ENCODE assay signal across 8 mouse cellular contexts in genomic region chr2:30414101-30414500, GRCm38 (mm10). TPM values are rescaled to one million over a fixed set of nuclear protein-coding genes. Genes with fewer than 3 reads are reported as not detected.
DNase-seq lines count a peak whose midpoint lies in the region; ATAC-seq and TF ChIP-seq lines count a peak whose summit lies in the region.

No protein-coding gene starts in this region.

- H3K4me3 ChIP-seq in heart, embryonic 13.5 days: peak overlapping the region; percentile 85
- H3K4me3 ChIP-seq in embryonic facial prominence, embryonic 14.5 days (ENCODE audit: low read depth, low read length): peak overlapping the region; percentile 92; the same call in 1 of the 2 replicates
- peak overlapping the region in 1 of 2 experiments; percentile 76; a peak in 2 of 4 replicates for H3K4me3 ChIP-seq in liver, embryonic 14.5 days (ENCODE audit: insufficient read depth in 1 of 2, low read depth in 2 of 2, low read length in 2 of 2)

- TF ChIP-seq CTCF in liver, embryonic 14.5 days (IDR thresholded peaks at IDR 0.05; ENCODE audit: low read depth): no peak

- H3K36me3 ChIP-seq in heart, embryonic 13.5 days: peaks cover 31% of the 10 kb centered on the region
- H3K36me3 ChIP-seq in embryonic facial prominence, embryonic 14.5 days (ENCODE audit: control insufficient read depth, insufficient read depth, low read length): 0 out of 2 replicates have a peak, but pooled peaks cover 4% of the 10 kb centered on the region
- peaks cover 13% of the 10 kb centered on the region for H3K36me3 ChIP-seq in liver, embryonic 14.5 days (replicated peaks; ENCODE audit: control insufficient read depth, insufficient read depth, low read depth)

- intact Hi-C loops in heart, postnatal 14 days (cut with DNase I): no loop called here

- H3K4me1 ChIP-seq in heart, embryonic 13.5 days: peaks cover 53% of the 10 kb centered on the region
- H3K4me1 ChIP-seq in embryonic facial prominence, embryonic 14.5 days (ENCODE audit: control insufficient read depth, insufficient read depth, low read length): peaks cover 24% of the 10 kb centered on the region
- H3K4me1 ChIP-seq in liver, embryonic 14.5 days (replicated peaks; ENCODE audit: control insufficient read depth in 2 of 2, insufficient read depth in 2 of 2, low read length in 1 of 2): peaks cover 20 to 25% of the 10 kb centered on the region in 2 experiments

- H3K27ac ChIP-seq in heart, embryonic 13.5 days (replicated peaks): no peak overlapping the region
- H3K27ac ChIP-seq in embryonic facial prominence, embryonic 14.5 days (replicated peaks; ENCODE audit: low read depth, low read length): no peak overlapping the region
- no peak overlapping the region for H3K27ac ChIP-seq in liver, embryonic 14.5 days

- 80% methylated on average over 4 of the region's 4 CpGs for WGBS in heart, embryonic 13.5 days
- WGBS in embryonic facial prominence, embryonic 14.5 days: 79% methylated on average over 4 of the region's 4 CpGs
- 79% methylated on average over 4 of the region's 4 CpGs for WGBS in liver, embryonic 14.5 days (ENCODE audit: insufficient replicate concordance)

- peak overlapping the region; percentile 74 for H3K4me2 ChIP-seq in heart, embryonic 13.5 days
- H3K4me2 ChIP-seq in embryonic facial prominence, embryonic 14.5 days (ENCODE audit: low read depth, low read length): peak overlapping the region; percentile 92; the same call in 1 of the 2 replicates
- H3K4me2 ChIP-seq in liver, embryonic 14.5 days (ENCODE audit: low read depth): peak overlapping the region; percentile 90

- DNase-seq in heart, postnatal 14 days: no peak
- DNase-seq in brain, adult 2 months (ENCODE audit: low read depth, low spot score): peak; percentile 42
- no peak for DNase-seq in embryonic facial prominence, embryonic 14.5 days (ENCODE audit: low spot score)
- no peak for DNase-seq in liver, embryonic 14.5 days (ENCODE audit: low read depth in 3 of 3, low spot score in 3 of 3)
- DNase-seq in thymus, postnatal 4 days: no peak
- DNase-seq in ovary, postnatal 36 days (ENCODE audit: low spot score): no peak
- DNase-seq in layer of hippocampus, postnatal 25 days (ENCODE audit: extremely low spot score in 1 of 2, low spot score in 1 of 2): no peak

- no peak for TF ChIP-seq EP300 in liver, embryonic 14.5 days (IDR thresholded peaks at IDR 0.05; ENCODE audit: low read depth)

- no peaks in the 10 kb centered on the region for H3K9me3 ChIP-seq in heart, embryonic 13.5 days
- H3K9me3 ChIP-seq in embryonic facial prominence, embryonic 14.5 days (ENCODE audit: control insufficient read depth, low read length): no peaks in the 10 kb centered on the region
- no peaks in the 10 kb centered on the region for H3K9me3 ChIP-seq in liver, embryonic 14.5 days (ENCODE audit: control insufficient read depth, low read length)

- no peak for ATAC-seq in heart, embryonic 13.5 days (ENCODE audit: extremely low read depth, insufficient number of reproducible peaks, low FRiP score, low TSS enrichment)
- no peak for ATAC-seq in embryonic facial prominence, embryonic 14.5 days (ENCODE audit: low read depth)
- no peak for ATAC-seq in liver, embryonic 14.5 days (ENCODE audit: insufficient read depth)

- H3K27me3 ChIP-seq in heart, embryonic 13.5 days (replicated peaks): no peaks in the 10 kb centered on the region
- no peaks in the 10 kb centered on the region for H3K27me3 ChIP-seq in embryonic facial prominence, embryonic 14.5 days (replicated peaks; ENCODE audit: control insufficient read depth, insufficient read depth, low read length)
- no peaks in the 10 kb centered on the region for H3K27me3 ChIP-seq in liver, embryonic 14.5 days (ENCODE audit: control insufficient read depth, insufficient read depth, low read length)

- H3K9ac ChIP-seq in heart, embryonic 13.5 days: no peak overlapping the region
- H3K9ac ChIP-seq in embryonic facial prominence, embryonic 14.5 days (ENCODE audit: low read depth, low read length): no peak overlapping the region
- peak overlapping the region; percentile 88 for H3K9ac ChIP-seq in liver, embryonic 14.5 days (replicated peaks)

RNA-seq across cellular contexts. Expression of gene Crat, which starts 1.5 kb away (rescaled TPM):
- polyA plus RNA-seq in heart, embryonic 13.5 days (2015; fragmentation: Nextera tagmentation; extraction: Ambion mirVana): 74.5 and 76.8 TPM in 2 replicates
- total RNA-seq in heart, postnatal 14 days (2021): 100 to 1,000 TPM; 441 to 477 TPM
- 43.5 and 46.9 TPM in 2 replicates for polyA plus RNA-seq in embryonic facial prominence, embryonic 14.5 days (2014; fragmentation: Nextera tagmentation; extraction: Ambion mirVana)
- 14.6 and 15.0 TPM in 2 replicates for polyA plus RNA-seq in liver, embryonic 14.5 days (2012; rRNA removed)
- 27.4 and 27.9 TPM in 2 replicates for polyA plus RNA-seq in liver, embryonic 14.5 days (2014; fragmentation: Nextera tagmentation; extraction: Ambion mirVana)
- total RNA-seq in layer of hippocampus, postnatal 25 days (2021): 10 to 100 TPM; 49.6 to 51.1 TPM

RNA-seq across cellular contexts. Expression of gene Ptpa, which starts 1.7 kb away (rescaled TPM):
- 100.0 and 109 TPM in 2 replicates for polyA plus RNA-seq in heart, embryonic 13.5 days (2015; fragmentation: Nextera tagmentation; extraction: Ambion mirVana)
- 100 to 1,000 TPM in 1 of 2 experiments, 10 to 100 TPM in 1; 99.1 to 109 TPM for total RNA-seq in heart, postnatal 14 days (2021)
- polyA plus RNA-seq in embryonic facial prominence, embryonic 14.5 days (2014; fragmentation: Nextera tagmentation; extraction: Ambion mirVana): 70.2 and 77.1 TPM in 2 replicates
- 78.2 and 103 TPM in 2 replicates for polyA plus RNA-seq in liver, embryonic 14.5 days (2012; rRNA removed)
- 63.3 and 63.5 TPM in 2 replicates for polyA plus RNA-seq in liver, embryonic 14.5 days (2014; fragmentation: Nextera tagmentation; extraction: Ambion mirVana)
- 100 to 1,000 TPM; 163 to 169 TPM for total RNA-seq in layer of hippocampus, postnatal 25 days (2021)

RNA-seq across cellular contexts. Expression of gene Dolpp1, which starts 22.0 kb away (rescaled TPM):
- polyA plus RNA-seq in heart, embryonic 13.5 days (2015; fragmentation: Nextera tagmentation; extraction: Ambion mirVana): 18.8 and 23.2 TPM in 2 replicates
- 10 to 100 TPM; 11.4 to 12.1 TPM for total RNA-seq in heart, postnatal 14 days (2021)
- polyA plus RNA-seq in embryonic facial prominence, embryonic 14.5 days (2014; fragmentation: Nextera tagmentation; extraction: Ambion mirVana): 28.5 and 29.0 TPM in 2 replicates
- polyA plus RNA-seq in liver, embryonic 14.5 days (2012; rRNA removed): 17.0 and 23.1 TPM in 2 replicates
- 13.5 and 17.4 TPM in 2 replicates for polyA plus RNA-seq in liver, embryonic 14.5 days (2014; fragmentation: Nextera tagmentation; extraction: Ambion mirVana)
- total RNA-seq in layer of hippocampus, postnatal 25 days (2021): 10 to 100 TPM; 25.1 to 27.5 TPM

RNA-seq across cellular contexts. Expression of gene Miga2, which starts 50.1 kb away (rescaled TPM):
- 28.9 and 31.4 TPM in 2 replicates for polyA plus RNA-seq in heart, embryonic 13.5 days (2015; fragmentation: Nextera tagmentation; extraction: Ambion mirVana)
- total RNA-seq in heart, postnatal 14 days (2021): 10 to 100 TPM; 74.7 to 80.0 TPM
- polyA plus RNA-seq in embryonic facial prominence, embryonic 14.5 days (2014; fragmentation: Nextera tagmentation; extraction: Ambion mirVana): 17.6 and 18.8 TPM in 2 replicates
- 6.1 and 6.9 TPM in 2 replicates for polyA plus RNA-seq in liver, embryonic 14.5 days (2012; rRNA removed)
- 5.3 and 5.8 TPM in 2 replicates for polyA plus RNA-seq in liver, embryonic 14.5 days (2014; fragmentation: Nextera tagmentation; extraction: Ambion mirVana)
- total RNA-seq in layer of hippocampus, postnatal 25 days (2021): 100 to 1,000 TPM; 102 to 110 TPM

RNA-seq across cellular contexts. Expression of gene Sh3glb2, which starts 55.0 kb away (rescaled TPM):
- polyA plus RNA-seq in heart, embryonic 13.5 days (2015; fragmentation: Nextera tagmentation; extraction: Ambion mirVana): 122 and 124 TPM in 2 replicates
- 10 to 100 TPM; 50.6 to 56.2 TPM for total RNA-seq in heart, postnatal 14 days (2021)
- polyA plus RNA-seq in embryonic facial prominence, embryonic 14.5 days (2014; fragmentation: Nextera tagmentation; extraction: Ambion mirVana): 79.3 and 83.1 TPM in 2 replicates
- 22.2 and 23.1 TPM in 2 replicates for polyA plus RNA-seq in liver, embryonic 14.5 days (2012; rRNA removed)
- polyA plus RNA-seq in liver, embryonic 14.5 days (2014; fragmentation: Nextera tagmentation; extraction: Ambion mirVana): 13.6 and 15.4 TPM in 2 replicates
- total RNA-seq in layer of hippocampus, postnatal 25 days (2021): 100 to 1,000 TPM; 249 to 278 TPM
